Mouse (Mus musculus): Measurements from ENCODE around the gene 4930452B06Rik. TPM values are rescaled to one million over a fixed set of nuclear protein-coding genes. Genes with fewer than 3 reads are reported as not detected.
A peak's percentile ranks its signal among the peaks of the same experiment; 100 is the strongest.

4930452B06Rik gene
- total and polyA plus RNA-seq, 3 experiments: 0.18 to 0.59 (median 0.52) TPM

GRCm38 (mm10) chr14:8451117-8451516, 214.9 kb downstream of the 4930452B06Rik start:
- no peak for DNase-seq

- no peak for DNase-seq
Measured at GRCm38 (mm10) chr14:8450342-8450741, 215.7 kb downstream of the 4930452B06Rik start.

GRCm38 (mm10) chr14:8449299-8449698, 216.7 kb downstream of the 4930452B06Rik start:
- DNase-seq: no peak

GRCm38 (mm10) chr14:8447352-8447751, 218.7 kb downstream of the 4930452B06Rik start:
- no peak for DNase-seq

GRCm38 (mm10) chr14:8444363-8444762, 221.7 kb downstream of the 4930452B06Rik start:
- DNase-seq: no peak

GRCm38 (mm10) chr14:8442691-8443090, 223.3 kb downstream of the 4930452B06Rik start:
- no peak for DNase-seq

GRCm38 (mm10) chr14:8441623-8442022, 224.4 kb downstream of the 4930452B06Rik start:
- DNase-seq: no peak

GRCm38 (mm10) chr14:8430611-8431230, 235.3 kb downstream of the 4930452B06Rik start:
- DNase-seq: no peak

GRCm38 (mm10) chr14:8429767-8430166, 236.3 kb downstream of the 4930452B06Rik start:
- no peak for DNase-seq

GRCm38 (mm10) chr14:8422833-8423232, 243.2 kb downstream of the 4930452B06Rik start:
- no peak for DNase-seq

- no peak for DNase-seq
Measured at GRCm38 (mm10) chr14:8421199-8421787, 244.7 kb downstream of the 4930452B06Rik start.

- no peak for DNase-seq
Measured at GRCm38 (mm10) chr14:8418610-8419009, 247.4 kb downstream of the 4930452B06Rik start.

GRCm38 (mm10) chr14:8405946-8406345, 260.1 kb downstream of the 4930452B06Rik start:
- no peak for DNase-seq

- DNase-seq: no peak
Measured at GRCm38 (mm10) chr14:8403310-8403709, 262.7 kb downstream of the 4930452B06Rik start.

- no peak for DNase-seq
Measured at GRCm38 (mm10) chr14:8398507-8398906, 267.5 kb downstream of the 4930452B06Rik start.

GRCm38 (mm10) chr14:8395690-8396287, 270.3 kb downstream of the 4930452B06Rik start:
- DNase-seq: no peak

GRCm38 (mm10) chr14:8392181-8392825, 273.7 kb downstream of the 4930452B06Rik start:
- peak; percentile 65 for DNase-seq
